In the genomic region with DNA sequence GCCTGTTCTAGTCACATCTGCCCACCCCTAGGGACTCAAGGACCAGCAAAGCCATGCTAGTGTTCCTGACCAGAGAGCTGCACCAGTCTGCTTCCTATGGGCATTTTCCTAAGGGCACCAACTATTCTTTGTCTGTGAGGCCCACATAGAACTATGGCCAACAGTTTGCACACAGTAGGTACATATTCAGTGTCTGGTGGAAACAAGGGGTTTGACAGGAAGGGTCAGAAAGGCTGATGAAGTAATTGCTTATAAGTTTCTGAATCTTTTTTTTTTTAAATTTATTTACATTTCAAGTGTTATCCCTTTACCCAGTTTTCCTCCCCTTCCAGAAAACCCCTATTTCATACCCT, we compare ENCODE assay signal across 8 mouse cellular contexts.
DNase-seq lines count a peak whose midpoint lies in the region; ATAC-seq and TF ChIP-seq lines count a peak whose summit lies in the region.

No protein-coding gene starts in this region.

- no peak for DNase-seq in gastrocnemius, adult 2 months
- DNase-seq in gastrocnemius, adult 8-10 months (ENCODE audit: low spot score in 2 of 2), result no peak
- no peak for DNase-seq in neural tube, embryonic 11.5 days (ENCODE audit: low spot score)
- no peak for DNase-seq in neural tube, embryonic 10.5 days (ENCODE audit: extremely low spot score, low spot score)
- DNase-seq in liver, embryonic 11.5 days (ENCODE audit: low spot score), result no peak
- no peak for DNase-seq in stomach, postnatal 0 days (ENCODE audit: low spot score)
- DNase-seq in adrenal gland, postnatal 25 days, result no peak
- DNase-seq in cerebellum, adult 9-11 months, result no peak

- no peak overlapping the region; the same call in 1 of the 2 replicates for H3K4me2 ChIP-seq in neural tube, embryonic 11.5 days (ENCODE audit: low read depth)
- peak overlapping the region; percentile 64 for H3K4me2 ChIP-seq in liver, embryonic 11.5 days
- H3K4me2 ChIP-seq in stomach, postnatal 0 days (replicated peaks; ENCODE audit: low read depth), result peak overlapping the region; percentile 46

- ATAC-seq in neural tube, embryonic 11.5 days (ENCODE audit: insufficient read depth, low FRiP score, low TSS enrichment), result no peak
- no peak; the same call in 1 of the 2 replicates for ATAC-seq in liver, embryonic 11.5 days (replicated peaks; ENCODE audit: low FRiP score)
- no peak; the same call in 1 of the 2 replicates for ATAC-seq in stomach, postnatal 0 days (ENCODE audit: low FRiP score, low TSS enrichment)

- peak overlapping the region; percentile 39; the same call in 1 of the 2 replicates for H3K9ac ChIP-seq in neural tube, embryonic 11.5 days (ENCODE audit: low read length)
- no peak overlapping the region for H3K9ac ChIP-seq in liver, embryonic 11.5 days (ENCODE audit: low read depth, low read length)
- peak overlapping the region; percentile 35; the same call in 1 of the 2 replicates for H3K9ac ChIP-seq in stomach, postnatal 0 days (ENCODE audit: low read length)

- H3K27me3 ChIP-seq in neural tube, embryonic 11.5 days (ENCODE audit: control insufficient read depth, insufficient read depth, low read length), result no peaks in the 10 kb centered on the region
- H3K27me3 ChIP-seq in liver, embryonic 11.5 days (replicated peaks; ENCODE audit: control insufficient read depth, insufficient read depth, low read length), result no peaks in the 10 kb centered on the region
- H3K27me3 ChIP-seq in stomach, postnatal 0 days (ENCODE audit: control insufficient read depth, insufficient read depth, low read length), result no peaks in the 10 kb centered on the region

- intact Hi-C loops in gastrocnemius, adult 2 months (cut with DNase I), result loop anchor here (2.0 to 5.0 kb wide), 4 partner anchors 64 to 386 kb away; partner anchors contain the start of gene Zfp706

- no peak for TF ChIP-seq EP300 in stomach, postnatal 0 days (optimal IDR thresholded peaks at IDR 0.05)

- H3K4me3 ChIP-seq in gastrocnemius, adult 2 months, result peak overlapping the region; percentile 65
- no peak overlapping the region for H3K4me3 ChIP-seq in neural tube, embryonic 11.5 days (ENCODE audit: low read depth, low read length)
- no peak overlapping the region for H3K4me3 ChIP-seq in liver, embryonic 11.5 days (ENCODE audit: low read depth, low read length)
- H3K4me3 ChIP-seq in stomach, postnatal 0 days (ENCODE audit: low read depth, low read length), result peak overlapping the region; percentile 31; the same call in 1 of the 2 replicates

- peak overlapping the region; percentile 94 for H3K27ac ChIP-seq in gastrocnemius, adult 2 months
- no peak overlapping the region for H3K27ac ChIP-seq in neural tube, embryonic 11.5 days (ENCODE audit: low read depth, low read length)
- no peak overlapping the region; the same call in 1 of the 2 replicates for H3K27ac ChIP-seq in liver, embryonic 11.5 days (ENCODE audit: low read depth, low read length)
- H3K27ac ChIP-seq in stomach, postnatal 0 days (replicated peaks), result peak overlapping the region; percentile 67

- H3K36me3 ChIP-seq in neural tube, embryonic 11.5 days (ENCODE audit: control insufficient read depth, insufficient read depth, low read length), result no peaks in the 10 kb centered on the region
- H3K36me3 ChIP-seq in liver, embryonic 11.5 days (ENCODE audit: control insufficient read depth, insufficient read depth, low read length), result no peaks in the 10 kb centered on the region
- H3K36me3 ChIP-seq in stomach, postnatal 0 days (ENCODE audit: control insufficient read depth, insufficient read depth, low read length), result no peaks in the 10 kb centered on the region

- no peaks in the 10 kb centered on the region for H3K4me1 ChIP-seq in neural tube, embryonic 11.5 days (ENCODE audit: control insufficient read depth, insufficient read depth, low read length)
- H3K4me1 ChIP-seq in liver, embryonic 11.5 days (replicated peaks; ENCODE audit: control insufficient read depth, insufficient read depth, low read length), result peaks cover 10% of the 10 kb centered on the region
- no peaks in the 10 kb centered on the region for H3K4me1 ChIP-seq in stomach, postnatal 0 days (replicated peaks; ENCODE audit: control insufficient read depth, insufficient read depth)

- H3K9me3 ChIP-seq in neural tube, embryonic 11.5 days (ENCODE audit: control insufficient read depth, low read length), result no peaks in the 10 kb centered on the region
- no peaks in the 10 kb centered on the region for H3K9me3 ChIP-seq in liver, embryonic 11.5 days (ENCODE audit: control insufficient read depth, low read length)
- H3K9me3 ChIP-seq in stomach, postnatal 0 days (ENCODE audit: control insufficient read depth, low read length), result no peaks in the 10 kb centered on the region

- TF ChIP-seq CTCF in gastrocnemius, adult 2 months (IDR thresholded peaks at IDR 0.05), result no peak
- no peak for TF ChIP-seq CTCF in stomach, postnatal 0 days (IDR thresholded peaks at IDR 0.05; ENCODE audit: low read depth)

Comparison
In these comparisons a context has a peak if more than half of its experiments do, and no peak if none do; other contexts are left out.
1. H3K27ac ChIP-seq: peak in gastrocnemius, adult 2 months (single experiment) and stomach, postnatal 0 days (single experiment); none in neural tube, embryonic 11.5 days (single experiment) and liver, embryonic 11.5 days (single experiment).
2. H3K4me3 ChIP-seq: peak in gastrocnemius, adult 2 months (single experiment) and stomach, postnatal 0 days (single experiment); none in neural tube, embryonic 11.5 days (single experiment) and liver, embryonic 11.5 days (single experiment).